Mouse (Mus musculus): ENCODE data around the gene Smyd5.

Smyd5 gene

DNA sequence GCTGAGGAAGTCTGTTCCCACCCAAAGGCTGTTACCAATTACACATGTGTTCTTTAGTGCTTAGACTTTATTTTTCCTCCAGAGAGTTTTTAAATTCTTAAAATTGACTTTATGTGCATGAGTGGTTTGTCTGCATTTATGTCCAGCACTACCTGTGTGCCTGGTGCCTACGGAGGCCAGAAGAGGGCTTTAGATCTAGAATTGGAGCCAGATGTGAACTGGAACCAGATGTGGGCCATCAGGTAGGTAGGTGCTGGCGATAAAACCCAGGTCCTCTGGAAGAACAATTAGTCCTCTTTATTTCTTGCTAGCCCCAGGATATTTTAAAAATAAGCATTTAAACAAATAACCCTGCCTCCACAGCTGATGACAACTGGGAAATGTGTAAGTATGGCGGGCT, 59.8 kb downstream of the Smyd5 start:
- no peak for DNase-seq (ENCODE audit: low spot score)
